ENCODE assay signal across 15 mouse cellular contexts in the genomic region with DNA sequence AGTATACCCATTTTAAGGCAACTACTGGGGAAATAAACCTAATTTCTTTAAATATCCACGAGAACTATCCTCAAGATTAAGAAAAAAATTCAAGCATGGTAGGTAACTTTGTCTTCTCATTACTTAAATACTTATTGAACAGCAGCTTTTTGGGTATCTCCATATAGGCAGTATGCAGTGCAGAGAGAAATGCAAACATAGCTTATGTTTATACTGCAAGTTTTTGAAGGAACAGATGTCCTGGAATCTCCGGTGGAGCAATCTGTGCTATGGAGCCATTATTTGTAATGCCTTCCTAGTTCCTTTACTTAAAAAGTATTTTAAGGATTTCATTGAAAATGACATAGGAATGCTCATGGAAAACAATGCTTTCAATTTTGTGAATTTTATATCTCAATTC.
"Had no signal": no experiment of that assay in that cellular context is flagged by ENCODE, and none has a peak within 500 bp of the region (broad histone marks: within the 10 kb centered on the region; RNA-seq: fewer than 3 reads in every experiment).

No protein-coding gene starts in this region.

- H3K27ac ChIP-seq: kidney, embryonic 15.5 days; left cerebral cortex, adult 2 months; liver, embryonic 13.5 days; stomach, postnatal 0 days had no signal

- H3K9ac ChIP-seq: kidney, embryonic 15.5 days; liver, embryonic 13.5 days had no signal

- H3K4me2 ChIP-seq: kidney, embryonic 15.5 days; liver, embryonic 13.5 days; midbrain, embryonic 11.5 days had no signal

- H3K27me3 ChIP-seq: kidney, embryonic 15.5 days; liver, embryonic 13.5 days had no signal

- H3K9me3 ChIP-seq: kidney, embryonic 15.5 days; liver, embryonic 13.5 days had no signal

- H3K4me1 ChIP-seq: kidney, embryonic 15.5 days; liver, embryonic 13.5 days had no signal

- H3K4me3 ChIP-seq: kidney, embryonic 15.5 days; left cerebral cortex, adult 2 months; liver, embryonic 13.5 days had no signal

- DNase-seq: kidney, adult 8-10 months; kidney, postnatal 10 days; kidney, postnatal 36 days; layer of hippocampus, postnatal 36 days; liver, embryonic 13.5 days; lung, adult 2 months; lung, postnatal 14 days; lung, postnatal 4 days; midbrain, embryonic 14.5 days; right cerebral cortex, postnatal 4 days; thymus, postnatal 25 days had no signal

- H3K36me3 ChIP-seq: kidney, embryonic 15.5 days; liver, embryonic 13.5 days had no signal
